Mouse (Mus musculus): Measurements from ENCODE around the gene Ces4a. TPM values are rescaled to one million over a fixed set of nuclear protein-coding genes. Genes with fewer than 3 reads are reported as not detected.
A peak's percentile ranks its signal among the peaks of the same experiment; 100 is the strongest.

Ces4a gene
- polyA plus RNA-seq, 1 experiment: not detected

- TF ChIP-seq FOSL1 (IDR thresholded peaks at IDR 0.05; ENCODE audit: insufficient read depth, low read length, poor library complexity, severe bottlenecking) (no peak), MAX (IDR thresholded peaks at IDR 0.05) (no peak), MYOD1 (IDR thresholded peaks at IDR 0.05; ENCODE audit: control insufficient read depth, insufficient read length, low read depth) (no peak), MYOG (IDR thresholded peaks at IDR 0.05; ENCODE audit: control insufficient read depth, extremely low read depth, insufficient read length) (no peak), CTCF (IDR thresholded peaks at IDR 0.05; ENCODE audit: control insufficient read depth, insufficient read depth, insufficient read length) (no peak), CEBPB (IDR thresholded peaks at IDR 0.05; ENCODE audit: low read depth) (no peak), USF1 (IDR thresholded peaks at IDR 0.05; ENCODE audit: low read depth) (no peak)
- no peaks in the 10 kb centered on the region for H3K79me3 ChIP-seq (ENCODE audit: low read depth)
- H3K4me3 ChIP-seq (ENCODE audit: insufficient read depth, poor library complexity, severe bottlenecking): no peak overlapping the region
- H3ac ChIP-seq (ENCODE audit: control insufficient read depth, insufficient read length, low read depth): no peak overlapping the region
- no peaks in the 10 kb centered on the region for H3K36me3 ChIP-seq (ENCODE audit: control insufficient read depth, insufficient read depth)
- no peaks in the 10 kb centered on the region for H3K79me2 ChIP-seq (ENCODE audit: control insufficient read depth, insufficient read depth)
- no peaks in the 10 kb centered on the region for H3K27me3 ChIP-seq (ENCODE audit: control insufficient read depth, insufficient read depth, insufficient read length)
Observed at GRCm38 (mm10) chr8:105165191-105165590, 33.6 kb downstream of the Ces4a start.

DNA sequence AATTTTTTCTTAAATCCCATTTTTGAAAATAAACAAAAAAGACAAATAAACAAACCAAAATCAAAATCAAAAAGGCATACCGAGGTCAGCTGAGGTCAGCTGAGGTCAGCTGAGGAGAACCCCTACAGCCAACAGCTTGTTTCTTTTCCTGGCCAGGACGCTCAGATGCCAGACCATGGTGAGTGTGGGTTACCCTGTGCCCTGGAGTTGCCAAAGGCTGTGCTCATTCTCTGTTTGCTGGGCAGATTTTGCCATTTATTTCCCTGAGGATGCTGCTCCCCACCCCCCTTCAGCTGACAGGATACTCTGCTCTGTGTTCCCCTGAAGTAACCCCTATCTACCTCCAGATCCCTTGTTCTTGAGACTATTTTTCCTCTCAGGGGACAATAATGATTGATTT lies 35.5 kb downstream of the Ces4a start:
- TF ChIP-seq CTCF (IDR thresholded peaks at IDR 0.05; ENCODE audit: control insufficient read depth, insufficient read depth, insufficient read length) (no peak), CEBPB (IDR thresholded peaks at IDR 0.05; ENCODE audit: low read depth) (no peak), USF1 (IDR thresholded peaks at IDR 0.05; ENCODE audit: low read depth) (no peak), MYOD1 (IDR thresholded peaks at IDR 0.05; ENCODE audit: control insufficient read depth, insufficient read length, low read depth) (no peak), FOSL1 (IDR thresholded peaks at IDR 0.05; ENCODE audit: insufficient read depth, low read length, poor library complexity, severe bottlenecking) (no peak), MYOG (IDR thresholded peaks at IDR 0.05; ENCODE audit: control insufficient read depth, extremely low read depth, insufficient read length) (no peak), MAX (IDR thresholded peaks at IDR 0.05) (no peak)
- Histone ChIP-seq H3ac (ENCODE audit: control insufficient read depth, insufficient read length, low read depth) (no peak overlapping the region), H3K27me3 (ENCODE audit: control insufficient read depth, insufficient read depth, insufficient read length) (no peaks in the 10 kb centered on the region), H3K4me3 (ENCODE audit: insufficient read depth, poor library complexity, severe bottlenecking) (no peak overlapping the region), H3K79me3 (ENCODE audit: low read depth) (peaks cover 7% of the 10 kb centered on the region), H3K36me3 (ENCODE audit: control insufficient read depth, insufficient read depth) (no peaks in the 10 kb centered on the region), H3K79me2 (ENCODE audit: control insufficient read depth, insufficient read depth) (peaks cover 14% of the 10 kb centered on the region)

GRCm38 (mm10) chr8:105169582-105169981 lies 38.0 kb downstream of the Ces4a start:
- Histone ChIP-seq H3ac (ENCODE audit: control insufficient read depth, insufficient read length, low read depth) (no peak overlapping the region), H3K79me2 (ENCODE audit: control insufficient read depth, insufficient read depth) (peaks cover 39% of the 10 kb centered on the region), H3K79me3 (ENCODE audit: low read depth) (peaks cover 30% of the 10 kb centered on the region), H3K4me3 (ENCODE audit: insufficient read depth, poor library complexity, severe bottlenecking) (no peak overlapping the region), H3K36me3 (ENCODE audit: control insufficient read depth, insufficient read depth) (peaks cover 13% of the 10 kb centered on the region), H3K27me3 (ENCODE audit: control insufficient read depth, insufficient read depth, insufficient read length) (no peaks in the 10 kb centered on the region)
- TF ChIP-seq FOSL1 (IDR thresholded peaks at IDR 0.05; ENCODE audit: insufficient read depth, low read length, poor library complexity, severe bottlenecking): no peak
- TF ChIP-seq USF1 (IDR thresholded peaks at IDR 0.05; ENCODE audit: low read depth): no peak
- no peak for TF ChIP-seq MYOD1 (IDR thresholded peaks at IDR 0.05; ENCODE audit: control insufficient read depth, insufficient read length, low read depth)
- TF ChIP-seq CTCF (IDR thresholded peaks at IDR 0.05; ENCODE audit: control insufficient read depth, insufficient read depth, insufficient read length): no peak
- TF ChIP-seq CEBPB (IDR thresholded peaks at IDR 0.05; ENCODE audit: low read depth): no peak
- TF ChIP-seq MYOG (IDR thresholded peaks at IDR 0.05; ENCODE audit: control insufficient read depth, extremely low read depth, insufficient read length): no peak
- TF ChIP-seq MAX (IDR thresholded peaks at IDR 0.05): no peak

DNA sequence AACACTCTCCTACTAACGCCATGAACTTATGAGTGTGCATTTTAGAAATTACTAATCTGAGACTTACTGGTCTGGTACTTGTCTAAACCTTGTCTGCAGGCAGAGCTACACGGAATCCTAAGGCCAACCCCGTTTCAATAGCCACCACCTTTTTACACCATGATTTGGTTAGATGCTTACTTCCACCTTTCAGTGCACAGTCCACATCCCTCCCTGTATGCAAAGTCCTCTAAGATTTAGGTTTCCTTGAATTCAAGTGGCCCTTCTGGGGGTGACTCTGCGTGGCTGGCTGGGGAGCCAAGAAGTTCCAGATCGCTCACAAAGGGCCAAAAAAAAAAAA lies 38.4 kb downstream of the Ces4a start:
- TF ChIP-seq CEBPB (IDR thresholded peaks at IDR 0.05; ENCODE audit: low read depth) (no peak), MYOD1 (IDR thresholded peaks at IDR 0.05; ENCODE audit: control insufficient read depth, insufficient read length, low read depth) (no peak), USF1 (IDR thresholded peaks at IDR 0.05; ENCODE audit: low read depth) (no peak), MAX (IDR thresholded peaks at IDR 0.05) (no peak), FOSL1 (IDR thresholded peaks at IDR 0.05; ENCODE audit: insufficient read depth, low read length, poor library complexity, severe bottlenecking) (no peak), MYOG (IDR thresholded peaks at IDR 0.05; ENCODE audit: control insufficient read depth, extremely low read depth, insufficient read length) (no peak), CTCF (IDR thresholded peaks at IDR 0.05; ENCODE audit: control insufficient read depth, insufficient read depth, insufficient read length) (no peak)
- Histone ChIP-seq H3K27me3 (ENCODE audit: control insufficient read depth, insufficient read depth, insufficient read length) (no peaks in the 10 kb centered on the region), H3K4me3 (ENCODE audit: insufficient read depth, poor library complexity, severe bottlenecking) (no peak overlapping the region), H3ac (ENCODE audit: control insufficient read depth, insufficient read length, low read depth) (peak overlapping the region; percentile 64), H3K79me2 (ENCODE audit: control insufficient read depth, insufficient read depth) (peaks cover 43% of the 10 kb centered on the region), H3K79me3 (ENCODE audit: low read depth) (peaks cover 34% of the 10 kb centered on the region), H3K36me3 (ENCODE audit: control insufficient read depth, insufficient read depth) (peaks cover 16% of the 10 kb centered on the region)

GRCm38 (mm10) chr8:105170381-105171115 lies 38.9 kb downstream of the Ces4a start, which contains the start of gene Cbfb:
Gene Cbfb, plus strand, starts transcription at chr8:105170674.
- TF ChIP-seq USF1 (IDR thresholded peaks at IDR 0.05; ENCODE audit: low read depth) (no peak), MYOG (IDR thresholded peaks at IDR 0.05; ENCODE audit: control insufficient read depth, extremely low read depth, insufficient read length) (no peak), MAX (IDR thresholded peaks at IDR 0.05) (no peak), FOSL1 (IDR thresholded peaks at IDR 0.05; ENCODE audit: insufficient read depth, low read length, poor library complexity, severe bottlenecking) (no peak), CTCF (IDR thresholded peaks at IDR 0.05; ENCODE audit: control insufficient read depth, insufficient read depth, insufficient read length) (no peak), MYOD1 (IDR thresholded peaks at IDR 0.05; ENCODE audit: control insufficient read depth, insufficient read length, low read depth) (no peak), CEBPB (IDR thresholded peaks at IDR 0.05; ENCODE audit: low read depth) (no peak)
- Histone ChIP-seq H3K79me3 (ENCODE audit: low read depth) (peaks cover 38% of the 10 kb centered on the region), H3K36me3 (ENCODE audit: control insufficient read depth, insufficient read depth) (peaks cover 22% of the 10 kb centered on the region), H3K79me2 (ENCODE audit: control insufficient read depth, insufficient read depth) (peaks cover 49% of the 10 kb centered on the region), H3ac (ENCODE audit: control insufficient read depth, insufficient read length, low read depth) (peak within 1 kb of the TSS; percentile 100), H3K27me3 (ENCODE audit: control insufficient read depth, insufficient read depth, insufficient read length) (no peaks in the 10 kb centered on the region), H3K4me3 (ENCODE audit: insufficient read depth, poor library complexity, severe bottlenecking) (peak within 1 kb of the TSS; percentile 71)

All from C2C12 (cell line).